Comparison of ENCODE assay signal across 22 mouse cellular contexts in the genomic region with DNA sequence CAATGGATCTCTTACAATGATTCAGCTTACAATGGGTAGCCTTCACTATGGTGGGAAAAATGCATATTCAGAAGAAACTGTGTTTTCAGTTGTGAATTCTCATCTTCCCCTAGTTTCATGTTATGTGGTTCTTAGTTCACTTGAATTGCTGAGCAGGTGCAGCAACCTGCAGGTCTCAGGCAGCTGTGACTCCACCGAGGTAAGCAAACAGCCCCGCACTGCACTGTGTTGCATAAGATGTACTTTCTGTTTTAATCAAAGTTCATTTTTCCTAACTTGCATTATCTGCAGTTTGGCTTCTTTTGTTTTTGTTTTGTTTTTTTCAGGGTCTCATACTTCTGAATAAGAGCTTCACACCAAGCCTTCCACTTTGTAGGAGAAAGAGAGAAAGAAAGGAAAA.
DNase-seq lines count a peak whose midpoint lies in the region; ATAC-seq and TF ChIP-seq lines count a peak whose summit lies in the region.
"Had no signal": no experiment of that assay in that cellular context is flagged by ENCODE, and none has a peak within 500 bp of the region (broad histone marks: within the 10 kb centered on the region; RNA-seq: fewer than 3 reads in every experiment).

No protein-coding gene starts in this region.

- peaks cover 2% of the 10 kb centered on the region; the same call in 1 of the 2 replicates for H3K4me1 ChIP-seq in liver, adult 2 months (ENCODE audit: control insufficient read depth, insufficient read depth, low read length)
- H3K4me1 ChIP-seq in liver, embryonic 11.5 days (replicated peaks; ENCODE audit: control insufficient read depth, insufficient read depth, low read length), result no peaks in the 10 kb centered on the region
- no peaks in the 10 kb centered on the region for H3K4me1 ChIP-seq in liver, postnatal 0 days (ENCODE audit: insufficient read depth)
- H3K4me1 ChIP-seq in hindbrain, embryonic 13.5 days (replicated peaks), result no peaks in the 10 kb centered on the region
- H3K4me1 ChIP-seq: embryonic facial prominence, embryonic 12.5 days; embryonic facial prominence, embryonic 15.5 days; hindbrain, embryonic 12.5 days had no signal

- H3K27me3 ChIP-seq in liver, adult 2 months (ENCODE audit: control insufficient read depth, insufficient read depth, low read length), result no peaks in the 10 kb centered on the region
- H3K27me3 ChIP-seq in liver, embryonic 11.5 days (replicated peaks; ENCODE audit: control insufficient read depth, insufficient read depth, low read length), result no peaks in the 10 kb centered on the region
- no peaks in the 10 kb centered on the region for H3K27me3 ChIP-seq in liver, postnatal 0 days (ENCODE audit: insufficient read depth, low read length)
- H3K27me3 ChIP-seq in hindbrain, embryonic 13.5 days, result no peaks in the 10 kb centered on the region
- H3K27me3 ChIP-seq: embryonic facial prominence, embryonic 12.5 days; embryonic facial prominence, embryonic 15.5 days; hindbrain, embryonic 12.5 days had no signal

- H3K27ac ChIP-seq in liver, adult 2 months (replicated peaks; ENCODE audit: insufficient read depth, low read depth, low read length), result no peak overlapping the region
- H3K27ac ChIP-seq in liver, embryonic 11.5 days (ENCODE audit: low read depth, low read length), result no peak overlapping the region
- no peak overlapping the region for H3K27ac ChIP-seq in liver, postnatal 0 days (ENCODE audit: low read depth)
- H3K27ac ChIP-seq in hindbrain, embryonic 13.5 days, result no peak overlapping the region
- H3K27ac ChIP-seq: embryonic facial prominence, embryonic 12.5 days; embryonic facial prominence, embryonic 15.5 days; gastrocnemius, adult 2 months; hindbrain, embryonic 12.5 days had no signal

- peak; percentile 9 to 42 for DNase-seq in kidney, postnatal 25 days
- DNase-seq in kidney, adult 18-20 months, result no peak
- DNase-seq in liver, adult 2 months (ENCODE audit: extremely low read depth, low read depth, low spot score), result peak; percentile 87
- DNase-seq in liver, embryonic 11.5 days (ENCODE audit: low spot score), result no peak
- peak; percentile 14 for DNase-seq in liver, postnatal 0 days
- DNase-seq: adrenal gland, adult 2 months; adrenal gland, postnatal 14 days; cerebellum, adult 11 months; cerebellum, adult 2 months; cerebellum, adult 9-11 months; cerebellum, postnatal 25 days; forebrain, postnatal 0 days; gastrocnemius, adult 2 months; gastrocnemius, postnatal 14 days; heart, adult 11 months had no signal

- no peak for ATAC-seq in liver, embryonic 11.5 days (replicated peaks; ENCODE audit: low FRiP score)
- peak; percentile 49; the same call in 1 of the 2 replicates for ATAC-seq in liver, postnatal 0 days
- ATAC-seq in hindbrain, embryonic 13.5 days (ENCODE audit: low FRiP score), result no peak
- ATAC-seq: CD4-positive, CD25-positive, alpha-beta regulatory T cell, adult 4 months; forebrain, embryonic 14.5 days; forebrain, postnatal 0 days had no signal

- H3K4me3 ChIP-seq in liver, adult 2 months (ENCODE audit: insufficient read depth, low read depth, low read length), result no peak overlapping the region
- H3K4me3 ChIP-seq in liver, embryonic 11.5 days (ENCODE audit: low read depth, low read length), result no peak overlapping the region
- no peak overlapping the region for H3K4me3 ChIP-seq in liver, postnatal 0 days (ENCODE audit: low read depth, low read length)
- no peak overlapping the region for H3K4me3 ChIP-seq in hindbrain, embryonic 13.5 days
- H3K4me3 ChIP-seq: embryonic facial prominence, embryonic 12.5 days; embryonic facial prominence, embryonic 15.5 days; gastrocnemius, adult 2 months; hindbrain, embryonic 12.5 days had no signal

- H3K9ac ChIP-seq in liver, adult 2 months (ENCODE audit: low read depth, low read length), result no peak overlapping the region
- no peak overlapping the region for H3K9ac ChIP-seq in liver, embryonic 11.5 days (ENCODE audit: low read depth, low read length)
- H3K9ac ChIP-seq in liver, postnatal 0 days (replicated peaks), result no peak overlapping the region
- no peak overlapping the region for H3K9ac ChIP-seq in hindbrain, embryonic 13.5 days
- H3K9ac ChIP-seq: embryonic facial prominence, embryonic 12.5 days; embryonic facial prominence, embryonic 15.5 days; forebrain, postnatal 0 days; hindbrain, embryonic 12.5 days had no signal

- no peaks in the 10 kb centered on the region for H3K9me3 ChIP-seq in liver, embryonic 11.5 days (ENCODE audit: control insufficient read depth, low read length)
- H3K9me3 ChIP-seq in liver, postnatal 0 days (ENCODE audit: low read length), result no peaks in the 10 kb centered on the region
- no peaks in the 10 kb centered on the region for H3K9me3 ChIP-seq in hindbrain, embryonic 13.5 days
- H3K9me3 ChIP-seq: embryonic facial prominence, embryonic 12.5 days; embryonic facial prominence, embryonic 15.5 days; hindbrain, embryonic 12.5 days had no signal

- 27% methylated on average over 2 of the region's 2 CpGs for WGBS in liver, adult 2 months
- 80% methylated on average over 2 of the region's 2 CpGs for WGBS in liver, embryonic 11.5 days
- 46% methylated on average over 2 of the region's 2 CpGs for WGBS in liver, postnatal 0 days (ENCODE audit: insufficient replicate concordance)
- whole genome bisulfite sequencing in hindbrain, embryonic 13.5 days, result 86% methylated on average over 2 of the region's 2 CpGs

- no peak overlapping the region for H3K4me2 ChIP-seq in liver, embryonic 11.5 days
- no peak overlapping the region for H3K4me2 ChIP-seq in liver, postnatal 0 days (ENCODE audit: low read depth, low read length)
- no peak overlapping the region for H3K4me2 ChIP-seq in hindbrain, embryonic 13.5 days
- H3K4me2 ChIP-seq: embryonic facial prominence, embryonic 12.5 days; embryonic facial prominence, embryonic 15.5 days; heart, embryonic 11.5 days; hindbrain, embryonic 12.5 days had no signal

- H3K79me2 ChIP-seq in liver, adult 2 months (ENCODE audit: control insufficient read depth, insufficient read depth, low read length), result no peaks in the 10 kb centered on the region

- no peaks in the 10 kb centered on the region for H3K36me3 ChIP-seq in liver, adult 2 months (ENCODE audit: control insufficient read depth, insufficient read depth, low read length)
- H3K36me3 ChIP-seq in liver, embryonic 11.5 days (ENCODE audit: control insufficient read depth, insufficient read depth, low read length), result no peaks in the 10 kb centered on the region
- H3K36me3 ChIP-seq in liver, postnatal 0 days (replicated peaks; ENCODE audit: insufficient read depth, low read length), result no peaks in the 10 kb centered on the region
- no peaks in the 10 kb centered on the region for H3K36me3 ChIP-seq in hindbrain, embryonic 13.5 days
- H3K36me3 ChIP-seq: embryonic facial prominence, embryonic 12.5 days; embryonic facial prominence, embryonic 15.5 days; hindbrain, embryonic 12.5 days had no signal

- no peak for TF ChIP-seq CTCF in liver, adult 2 months (IDR thresholded peaks at IDR 0.05; ENCODE audit: low read depth, low read length)
- no peak for TF ChIP-seq CTCF in liver, postnatal 0 days (IDR thresholded peaks at IDR 0.05; ENCODE audit: low read depth)

- no peak for TF ChIP-seq EP300 in liver, postnatal 0 days (IDR thresholded peaks at IDR 0.05; ENCODE audit: low read depth)

- no peak for TF ChIP-seq POLR2A in liver, adult 2 months (IDR thresholded peaks at IDR 0.05; ENCODE audit: extremely low read depth, insufficient read depth, low read length)

Comparison
In these comparisons a context has a peak if more than half of its experiments do, and no peak if none do; other contexts are left out.
1. DNase-seq: peak in kidney, postnatal 25 days (2 of 2), liver, adult 2 months (single experiment) and liver, postnatal 0 days (single experiment); none in kidney, adult 18-20 months (single experiment) and liver, embryonic 11.5 days (single experiment).